Mouse (Mus musculus) forebrain, embryonic 15.5 days (tissue): ENCODE results near the gene Sh3bgrl2. TPM values are rescaled to one million over a fixed set of nuclear protein-coding genes. Genes with fewer than 3 reads are reported as not detected.

Source experiments
- ATAC-seq: fragments of 200-750 bp; cut with Nextera tagmentation; replicated peaks from 2 replicates; pipeline ENCODE4 v1.8.0; 2017; ENCODE audit warnings: mild to moderate bottlenecking, moderate TSS enrichment, moderate library complexity
- H3K27ac ChIP-seq: fragments of 300-500 bp; sonication (generic); replicated peaks from 2 replicates; pipeline ENCODE4 v1.5.1; 2015; ENCODE audit warnings: mild to moderate bottlenecking, inconsistent platforms
- H3K27me3 ChIP-seq: fragments of 300-500 bp; sonication (generic); 2 replicates; pipeline ENCODE4 v1.6.1; 2015; ENCODE audit warnings: inconsistent platforms
- H3K36me3 ChIP-seq: fragments of 300-500 bp; sonication (generic); 2 replicates; pipeline ENCODE4 v1.6.1; 2015; ENCODE audit warnings: mild to moderate bottlenecking, inconsistent platforms
- H3K4me1 ChIP-seq: fragments of 300-500 bp; sonication (generic); 2 replicates; pipeline ENCODE4 v1.6.1; 2015; ENCODE audit warnings: inconsistent platforms
- H3K4me2 ChIP-seq: fragments of 300-500 bp; sonication (generic); replicated peaks from 2 replicates; pipeline ENCODE4 v1.6.1; 2015; ENCODE audit warnings: mild to moderate bottlenecking, inconsistent platforms
- H3K4me3 ChIP-seq: fragments of 300-500 bp; sonication (generic); 2 replicates; pipeline ENCODE4 v1.5.1; 2015; ENCODE audit warnings: mild to moderate bottlenecking, inconsistent platforms
- H3K9ac ChIP-seq: fragments of 300-500 bp; sonication (generic); replicated peaks from 2 replicates; pipeline ENCODE4 v1.6.1; 2015; ENCODE audit warnings: mild to moderate bottlenecking, inconsistent platforms
- H3K9me3 ChIP-seq: fragments of 300-500 bp; sonication (generic); 2 replicates; pipeline ENCODE4 v1.6.1; 2016; ENCODE audit warnings: inconsistent platforms
- WGBS: fragments of 180-500 bp; shearing (Covaris S2); methylation state at CpG from one replicate; pipeline ENCODE4 v1.1.7; 2015; ENCODE audit warnings: mixed read lengths; 5-methylcytosine and 5-hydroxymethylcytosine counted together
- polyA plus RNA-seq: library from polyadenylated mRNA; unstranded; fragments of >200 nt; fragmentation: Nextera tagmentation; extraction: Ambion mirVana; gene quantifications from 2 replicates; pipeline ENCODE4 v1.2.1, GENCODE M21; 2015

The Sh3bgrl2 gene
- polyA plus RNA-seq, 1 experiment from 2014 or later, result 21.4 TPM

- no peak overlapping the region for H3K9ac ChIP-seq
- H3K27ac ChIP-seq, result no peak overlapping the region; the same call in 1 of the 2 replicates
- no peaks in the 10 kb centered on the region for H3K27me3 ChIP-seq
- peaks cover 17% of the 10 kb centered on the region for H3K4me1 ChIP-seq
- H3K4me2 ChIP-seq, result no peak overlapping the region
- WGBS, result 24% methylated on average over 3 of the region's 3 CpGs
- no peak for ATAC-seq
- H3K9me3 ChIP-seq, result no peaks in the 10 kb centered on the region
- H3K36me3 ChIP-seq, result no peaks in the 10 kb centered on the region
- H3K4me3 ChIP-seq, result no peak overlapping the region
Measured at GRCm38 (mm10) chr9:83648733-83649132, 100.6 kb downstream of the Sh3bgrl2 start.

DNA sequence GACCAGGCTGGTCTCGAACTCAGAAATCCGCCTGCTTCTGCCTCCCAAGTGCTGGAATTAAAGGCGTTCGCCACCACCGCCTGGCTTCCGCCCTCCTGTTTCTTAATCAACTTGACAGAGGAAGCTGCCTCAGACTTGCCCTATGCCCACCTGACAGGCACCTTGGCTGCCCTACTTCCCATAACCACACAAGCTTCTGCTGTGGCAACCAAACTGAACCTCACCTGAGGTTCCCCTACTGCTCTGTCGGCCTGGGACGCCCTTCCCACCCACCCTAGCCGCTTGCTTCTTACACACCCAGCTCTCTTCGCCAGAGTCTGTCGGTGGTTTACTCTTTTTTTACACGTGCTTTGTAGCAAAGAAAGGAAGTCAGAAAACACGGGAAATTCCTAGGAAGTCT lies 103.9 kb downstream of the Sh3bgrl2 start:
- Histone ChIP-seq H3K9me3 (no peaks in the 10 kb centered on the region), H3K4me3 (no peak overlapping the region), H3K4me2 (no peak overlapping the region), H3K36me3 (no peaks in the 10 kb centered on the region), H3K4me1 (peaks cover 14% of the 10 kb centered on the region), H3K27me3 (no peaks in the 10 kb centered on the region), H3K27ac (no peak overlapping the region), H3K9ac (no peak overlapping the region)
- WGBS, result 86% methylated on average over 13 of the region's 13 CpGs
- no peak for ATAC-seq

DNA sequence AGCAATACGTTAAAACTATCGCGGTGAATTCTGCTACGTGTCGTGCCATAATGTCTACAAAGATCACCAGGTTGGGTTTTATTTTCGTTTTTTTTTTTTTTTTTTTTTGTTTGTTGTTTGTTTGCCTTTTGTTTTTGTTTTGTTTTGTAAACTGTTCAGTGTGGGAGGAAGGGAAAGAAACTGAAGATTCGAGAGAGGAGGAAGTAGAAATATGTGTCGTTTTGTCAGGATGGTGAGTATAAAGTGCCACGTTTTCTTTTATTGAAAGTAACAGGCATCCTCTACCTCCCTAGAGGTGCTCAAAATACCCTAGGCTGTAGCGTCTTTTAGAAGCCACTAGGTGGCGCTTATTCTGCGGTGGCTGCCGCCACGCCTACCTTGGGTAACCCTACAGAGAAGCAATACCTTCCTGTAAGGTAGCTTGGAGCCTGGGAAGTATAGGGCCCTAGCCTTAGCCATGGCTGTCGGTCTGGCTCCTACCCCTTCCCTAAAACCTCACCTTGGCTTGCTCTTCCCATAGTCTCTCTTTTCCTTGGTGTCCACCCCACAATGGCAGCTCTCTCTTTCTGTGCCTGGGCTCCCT lies 104.6 kb downstream of the Sh3bgrl2 start:
- no peak overlapping the region for H3K27ac ChIP-seq
- ATAC-seq, result no peak
- WGBS, result 33% methylated on average over 15 of the region's 15 CpGs

DNA sequence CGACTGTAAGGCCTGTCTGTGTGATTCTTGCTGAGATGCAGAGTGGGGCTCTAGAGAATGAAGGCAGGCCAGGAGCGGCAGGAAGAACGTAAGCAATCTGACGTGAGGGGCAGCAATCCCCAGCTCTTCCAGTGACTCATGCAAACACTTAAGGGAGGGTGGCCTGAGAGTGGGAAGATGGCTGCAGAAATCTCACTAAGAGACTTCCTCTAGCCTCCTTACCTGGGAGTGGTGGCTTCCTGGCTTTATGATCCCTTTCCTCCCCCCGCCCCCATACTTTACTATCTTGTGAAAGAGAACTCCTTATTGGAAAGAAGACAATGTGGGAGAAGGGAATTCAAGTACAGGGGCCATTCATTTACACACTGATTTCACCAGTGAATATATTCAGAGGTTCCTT lies 106.5 kb downstream of the Sh3bgrl2 start:
- Histone ChIP-seq H3K27me3 (no peaks in the 10 kb centered on the region), H3K4me1 (peaks cover 8% of the 10 kb centered on the region), H3K9ac (no peak overlapping the region), H3K4me3 (no peak overlapping the region), H3K36me3 (no peaks in the 10 kb centered on the region), H3K4me2 (no peak overlapping the region), H3K9me3 (no peaks in the 10 kb centered on the region), H3K27ac (no peak overlapping the region)
- WGBS, result 79% methylated on average over 5 of the region's 5 CpGs
- ATAC-seq, result no peak

More for the DNA sequence above, 104.6 kb downstream of the Sh3bgrl2 start:
- Histone ChIP-seq H3K27me3 (no peaks in the 10 kb centered on the region), H3K9me3 (no peaks in the 10 kb centered on the region), H3K4me3 (no peak overlapping the region), H3K36me3 (no peaks in the 10 kb centered on the region), H3K4me2 (no peak overlapping the region), H3K9ac (no peak overlapping the region), H3K4me1 (peaks cover 19% of the 10 kb centered on the region)

- no peaks in the 10 kb centered on the region for H3K9me3 ChIP-seq
- H3K4me2 ChIP-seq, result peak overlapping the region; percentile 39
- 23% methylated on average over 8 of the region's 8 CpGs for WGBS
Measured at GRCm38 (mm10) chr9:83656960-83657651, 109.0 kb downstream of the Sh3bgrl2 start.

GRCm38 (mm10) chr9:83657652-83658002 lies 109.5 kb downstream of the Sh3bgrl2 start:
- WGBS, result 33% methylated on average over 6 of the region's 6 CpGs
- peak; percentile 91 for ATAC-seq
- Histone ChIP-seq H3K9ac (no peak overlapping the region), H3K4me2 (peak overlapping the region; percentile 39), H3K4me3 (peak overlapping the region; percentile 21), H3K4me1 (peaks cover 8% of the 10 kb centered on the region), H3K27ac (peak overlapping the region; percentile 77), H3K27me3 (no peaks in the 10 kb centered on the region), H3K36me3 (no peaks in the 10 kb centered on the region), H3K9me3 (no peaks in the 10 kb centered on the region)

More at GRCm38 (mm10) chr9:83656960-83657651, 109.0 kb downstream of the Sh3bgrl2 start:
- Histone ChIP-seq H3K36me3 (no peaks in the 10 kb centered on the region), H3K9ac (0 out of 2 replicates have a peak overlapping the region, but pooled peaks have one; percentile 26), H3K4me3 (peak overlapping the region; percentile 21), H3K27me3 (no peaks in the 10 kb centered on the region), H3K4me1 (peaks cover 8% of the 10 kb centered on the region), H3K27ac (peak overlapping the region; percentile 77)
- peak; percentile 52 for ATAC-seq

- WGBS, result 91% methylated on average over 2 of the region's 2 CpGs
- no peak overlapping the region for H3K27ac ChIP-seq
- no peak for ATAC-seq
- H3K9me3 ChIP-seq, result no peaks in the 10 kb centered on the region
- H3K9ac ChIP-seq, result no peak overlapping the region
- H3K4me3 ChIP-seq, result no peak overlapping the region
- peaks cover 8% of the 10 kb centered on the region for H3K4me1 ChIP-seq
- H3K36me3 ChIP-seq, result no peaks in the 10 kb centered on the region
- no peaks in the 10 kb centered on the region for H3K27me3 ChIP-seq
- H3K4me2 ChIP-seq, result no peak overlapping the region
Measured at GRCm38 (mm10) chr9:83659081-83659480, 111.0 kb downstream of the Sh3bgrl2 start.

GRCm38 (mm10) chr9:83661811-83662210 lies 113.7 kb downstream of the Sh3bgrl2 start:
- Histone ChIP-seq H3K4me3 (no peak overlapping the region), H3K4me2 (no peak overlapping the region), H3K9ac (no peak overlapping the region), H3K27me3 (no peaks in the 10 kb centered on the region), H3K36me3 (no peaks in the 10 kb centered on the region), H3K27ac (no peak overlapping the region), H3K9me3 (no peaks in the 10 kb centered on the region), H3K4me1 (peaks cover 16% of the 10 kb centered on the region)
- WGBS, result 78% methylated on average over 5 of the region's 5 CpGs
- ATAC-seq, result no peak

DNA sequence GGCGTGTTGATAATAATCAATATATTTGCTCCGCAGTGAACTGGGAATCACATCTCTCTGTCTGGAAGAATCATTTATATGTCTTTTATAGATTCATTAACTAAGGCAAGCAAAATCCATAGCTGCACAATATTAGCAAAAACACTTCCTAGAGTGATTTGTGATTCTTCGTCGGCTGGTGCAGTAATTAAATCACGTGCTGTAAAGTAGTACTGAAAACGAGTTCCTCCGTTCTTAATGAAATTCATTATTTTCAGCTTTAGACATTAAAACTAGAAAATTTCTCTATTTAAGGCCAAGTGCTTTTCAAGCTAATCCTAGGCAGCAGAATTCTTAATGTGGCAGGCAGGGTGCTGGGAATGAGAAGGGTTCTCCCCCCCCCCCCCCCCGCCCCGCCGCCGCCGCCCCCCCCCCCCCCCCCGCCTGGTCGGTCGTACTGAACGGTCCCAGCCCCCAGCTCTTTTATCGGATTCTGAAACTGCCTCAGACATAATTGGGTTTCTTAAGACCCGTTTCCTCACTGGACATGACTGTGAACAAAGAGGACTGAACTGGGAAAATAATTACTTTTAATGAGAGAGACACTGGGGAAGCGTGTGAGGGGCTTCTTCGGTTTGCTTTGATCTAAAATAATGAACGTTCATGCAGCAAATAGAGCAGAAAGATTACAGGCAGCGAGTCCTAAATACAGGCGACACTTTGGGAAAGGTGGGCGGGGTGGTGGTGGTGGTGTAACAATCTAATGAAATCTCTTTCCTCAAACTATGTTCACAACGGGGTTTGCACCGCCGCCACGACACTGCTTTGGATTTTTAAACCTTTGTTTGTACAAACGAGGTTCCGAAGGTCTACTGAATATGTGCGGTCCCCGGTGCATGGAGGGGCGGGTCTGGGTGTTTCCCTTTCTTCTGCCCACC lies 116.1 kb downstream of the Sh3bgrl2 start:
- ATAC-seq, result peak; percentile 69

DNA sequence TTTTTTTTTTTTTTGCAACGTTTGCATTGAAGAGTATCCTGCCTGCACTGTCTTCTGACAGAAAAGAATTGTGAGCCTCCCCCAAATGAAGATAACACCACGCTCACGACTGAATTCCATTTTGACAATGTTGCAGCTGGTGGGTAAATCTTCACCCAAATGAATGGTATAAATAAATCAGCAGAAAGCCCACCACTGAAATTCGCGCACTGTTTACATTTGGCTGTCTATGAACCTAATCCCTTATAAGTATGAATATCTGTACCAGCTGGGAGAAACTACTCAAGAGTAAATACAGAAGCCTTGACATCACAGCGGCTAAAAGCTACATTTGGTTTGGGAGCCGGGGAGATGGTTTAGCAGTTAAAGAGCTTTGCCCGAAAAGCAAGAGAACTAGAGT lies 116.8 kb downstream of the Sh3bgrl2 start:
- ATAC-seq, result peak; percentile 36
- H3K4me2 ChIP-seq, result peak overlapping the region; percentile 63

More for the DNA sequence above, 116.1 kb downstream of the Sh3bgrl2 start:
- WGBS, result 3% methylated on average over 24 of the region's 33 CpGs
- Histone ChIP-seq H3K4me2 (peak overlapping the region; percentile 63), H3K9me3 (no peaks in the 10 kb centered on the region), H3K4me1 (peaks cover 8% of the 10 kb centered on the region), H3K9ac (peak overlapping the region; percentile 51), H3K27ac (peak overlapping the region; percentile 91), H3K27me3 (no peaks in the 10 kb centered on the region), H3K4me3 (peak overlapping the region; percentile 44), H3K36me3 (no peaks in the 10 kb centered on the region)

GRCm38 (mm10) chr9:83667031-83667430 lies 118.9 kb downstream of the Sh3bgrl2 start:
- Histone ChIP-seq H3K4me2 (no peak overlapping the region), H3K4me3 (no peak overlapping the region), H3K9ac (no peak overlapping the region), H3K36me3 (no peaks in the 10 kb centered on the region), H3K27me3 (no peaks in the 10 kb centered on the region), H3K27ac (no peak overlapping the region), H3K4me1 (peaks cover 8% of the 10 kb centered on the region), H3K9me3 (no peaks in the 10 kb centered on the region)
- WGBS, result 77% methylated on average over 4 of the region's 4 CpGs
- ATAC-seq, result no peak

More for the DNA sequence above, 116.8 kb downstream of the Sh3bgrl2 start:
- Histone ChIP-seq H3K4me3 (peak overlapping the region; percentile 44), H3K9me3 (no peaks in the 10 kb centered on the region), H3K36me3 (no peaks in the 10 kb centered on the region), H3K4me1 (peaks cover 8% of the 10 kb centered on the region), H3K9ac (peak overlapping the region; percentile 51), H3K27me3 (no peaks in the 10 kb centered on the region), H3K27ac (peak overlapping the region; percentile 91)
- WGBS, result 12% methylated on average over 8 of the region's 8 CpGs

GRCm38 (mm10) chr9:83679626-83680025 lies 131.5 kb downstream of the Sh3bgrl2 start:
- 53% methylated on average over 3 of the region's 3 CpGs for WGBS
- no peak overlapping the region for H3K27ac ChIP-seq
- no peaks in the 10 kb centered on the region for H3K36me3 ChIP-seq
- H3K9ac ChIP-seq, result no peak overlapping the region
- no peak overlapping the region for H3K4me3 ChIP-seq
- ATAC-seq, result no peak
- H3K4me1 ChIP-seq, result no peaks in the 10 kb centered on the region
- H3K27me3 ChIP-seq, result no peaks in the 10 kb centered on the region
- no peaks in the 10 kb centered on the region for H3K9me3 ChIP-seq
- no peak overlapping the region for H3K4me2 ChIP-seq
